Mouse (Mus musculus): ENCODE measurements around the gene Chrm2. TPM values are rescaled to one million over a fixed set of nuclear protein-coding genes. Genes with fewer than 3 reads are reported as not detected.

Gene Chrm2
- total and polyA plus RNA-seq, 3 experiments, result not detected

GRCm38 (mm10) chr6:36437964-36438363, 50.1 kb downstream of the Chrm2 start:
- no peak overlapping the region for H3K27ac ChIP-seq (ENCODE audit: control insufficient read depth, low read depth, low read length)
- no peak for DNase-seq (ENCODE audit: low read depth, low spot score)
- H3K9me3 ChIP-seq (replicated peaks; ENCODE audit: insufficient read depth, low read length), result no peaks in the 10 kb centered on the region
- H3K79me2 ChIP-seq (ENCODE audit: control insufficient read depth, insufficient read depth, low read length, poor library complexity), result no peaks in the 10 kb centered on the region
- no peaks in the 10 kb centered on the region for H3K36me3 ChIP-seq (ENCODE audit: control insufficient read depth in 1 of 2, insufficient read depth in 2 of 2, low read length in 2 of 2)
- no peaks in the 10 kb centered on the region for H3K27me3 ChIP-seq (ENCODE audit: control insufficient read depth in 1 of 2, insufficient read depth in 2 of 2, low read length in 2 of 2)
- no peak overlapping the region for H3K4me3 ChIP-seq (ENCODE audit: control insufficient read depth in 1 of 2, insufficient read depth in 1 of 2, low read depth in 2 of 2, low read length in 2 of 2)
- no peak overlapping the region for H3K9ac ChIP-seq (ENCODE audit: control insufficient read depth, low read depth, low read length, poor library complexity, severe bottlenecking)
- TF ChIP-seq MYC (IDR thresholded peaks at IDR 0.05; ENCODE audit: low read depth, low read length) (no peak), MYB (IDR thresholded peaks at IDR 0.05; ENCODE audit: low read depth, low read length) (no peak), MXI1 (IDR thresholded peaks at IDR 0.05; ENCODE audit: low read depth, low read length) (no peak), ETS1 (IDR thresholded peaks at IDR 0.05; ENCODE audit: low read depth, low read length) (no peak), EP300 (IDR thresholded peaks at IDR 0.05; ENCODE audit: low read depth in 1 of 2, low read length in 2 of 2) (no peak), RCOR1 (IDR thresholded peaks at IDR 0.05; ENCODE audit: low read depth, low read length) (no peak), ZC3H11A (IDR thresholded peaks at IDR 0.05; ENCODE audit: low read depth, low read length) (no peak), MEF2A (IDR thresholded peaks at IDR 0.05; ENCODE audit: extremely low read depth, insufficient replicate concordance, low read depth, low read length, poor library complexity, severe bottlenecking) (no peak), SIN3A (IDR thresholded peaks at IDR 0.05; ENCODE audit: low read length) (no peak), SMC3 (IDR thresholded peaks at IDR 0.05; ENCODE audit: low read depth, low read length) (no peak), UBTF (IDR thresholded peaks at IDR 0.05; ENCODE audit: borderline replicate concordance, insufficient read depth, low read depth, low read length) (no peak), USF1 (IDR thresholded peaks at IDR 0.05; ENCODE audit: low read depth, low read length) (no peak), E2F4 (IDR thresholded peaks at IDR 0.05; ENCODE audit: borderline replicate concordance, low read depth, low read length) (no peak), POLR2AphosphoS5 (IDR thresholded peaks at IDR 0.05; ENCODE audit: borderline replicate concordance, low read depth, low read length) (no peak), POLR2A (IDR thresholded peaks at IDR 0.05; ENCODE audit: control insufficient read depth in 1 of 2, insufficient read depth in 1 of 2, low read depth in 1 of 2, low read length in 2 of 2, poor library complexity in 1 of 2) (no peak), RAD21 (IDR thresholded peaks at IDR 0.05; ENCODE audit: low read depth, low read length) (no peak), TCF12 (IDR thresholded peaks at IDR 0.05; ENCODE audit: low read depth, low read length) (no peak)
- no peaks in the 10 kb centered on the region for H3K4me1 ChIP-seq (ENCODE audit: control insufficient read depth in 1 of 2, insufficient read depth in 2 of 2, low read length in 2 of 2)

DNA sequence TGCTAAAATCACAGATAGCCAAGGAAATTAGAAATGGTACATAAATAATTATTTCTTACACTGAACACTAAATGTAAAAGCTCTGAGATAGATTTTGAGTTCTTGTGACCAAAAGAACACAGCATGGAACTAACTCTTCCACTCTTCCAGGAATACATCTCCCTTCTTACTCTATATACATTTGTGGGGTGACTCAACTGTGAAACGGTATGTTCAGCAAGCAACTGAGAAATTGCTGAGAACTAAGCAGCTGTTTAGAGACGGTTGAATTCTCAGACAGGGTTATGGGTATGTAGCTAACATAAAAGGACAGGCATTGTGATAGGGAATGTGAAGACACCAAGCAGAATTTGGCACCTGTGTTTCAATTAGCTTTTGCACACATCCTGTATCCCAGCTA, 51.3 kb downstream of the Chrm2 start:
- Histone ChIP-seq H3K9me3 (replicated peaks; ENCODE audit: insufficient read depth, low read length) (no peaks in the 10 kb centered on the region), H3K9ac (ENCODE audit: control insufficient read depth, low read depth, low read length, poor library complexity, severe bottlenecking) (no peak overlapping the region), H3K4me1 (ENCODE audit: control insufficient read depth in 1 of 2, insufficient read depth in 2 of 2, low read length in 2 of 2) (no peaks in the 10 kb centered on the region), H3K27ac (ENCODE audit: control insufficient read depth, low read depth, low read length) (no peak overlapping the region), H3K79me2 (ENCODE audit: control insufficient read depth, insufficient read depth, low read length, poor library complexity) (no peaks in the 10 kb centered on the region), H3K4me3 (ENCODE audit: control insufficient read depth in 1 of 2, insufficient read depth in 1 of 2, low read depth in 2 of 2, low read length in 2 of 2) (no peak overlapping the region), H3K27me3 (ENCODE audit: control insufficient read depth in 1 of 2, insufficient read depth in 2 of 2, low read length in 2 of 2) (no peaks in the 10 kb centered on the region), H3K36me3 (ENCODE audit: control insufficient read depth in 1 of 2, insufficient read depth in 2 of 2, low read length in 2 of 2) (no peaks in the 10 kb centered on the region)
- no peak for DNase-seq (ENCODE audit: low read depth, low spot score)
- TF ChIP-seq MYC (IDR thresholded peaks at IDR 0.05; ENCODE audit: low read depth, low read length) (no peak), MXI1 (IDR thresholded peaks at IDR 0.05; ENCODE audit: low read depth, low read length) (no peak), ZKSCAN1 (IDR thresholded peaks at IDR 0.05; ENCODE audit: low read depth, low read length) (no peak), POLR2A (IDR thresholded peaks at IDR 0.05; ENCODE audit: control insufficient read depth in 1 of 2, insufficient read depth in 1 of 2, low read depth in 1 of 2, low read length in 2 of 2, poor library complexity in 1 of 2) (no peak), RCOR1 (IDR thresholded peaks at IDR 0.05; ENCODE audit: low read depth, low read length) (no peak), BHLHE40 (IDR thresholded peaks at IDR 0.05; ENCODE audit: borderline replicate concordance, low read depth, low read length) (no peak), KAT2A (conservative IDR thresholded peaks at IDR 0.05; ENCODE audit: low read depth, low read length) (no peak)

Measured in MEL (cell line).